ENCODE assay signal across 9 mouse cellular contexts in the genomic region with DNA sequence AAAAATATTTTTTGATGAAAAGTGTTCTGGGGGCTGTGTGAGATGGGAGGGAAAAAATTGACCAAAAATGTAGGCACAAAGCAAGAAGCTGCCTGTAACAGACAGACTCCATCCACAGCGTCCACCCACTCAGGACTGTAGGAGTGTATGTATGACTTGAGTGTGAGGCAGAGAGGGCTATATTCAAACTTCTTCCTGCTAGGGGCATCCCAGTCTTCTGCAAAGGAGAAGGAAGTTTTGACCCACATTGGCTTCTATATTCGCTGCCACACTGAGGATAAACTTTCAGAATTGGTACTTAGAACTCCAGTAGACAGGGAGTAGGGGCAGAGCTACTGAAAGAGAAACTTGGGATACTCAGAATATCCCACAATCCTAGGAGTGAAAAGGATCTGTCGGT.
DNase-seq lines count a peak whose midpoint lies in the region; ATAC-seq and TF ChIP-seq lines count a peak whose summit lies in the region.
"Had no signal": no experiment of that assay in that cellular context is flagged by ENCODE, and none has a peak within 500 bp of the region (broad histone marks: within the 10 kb centered on the region; RNA-seq: fewer than 3 reads in every experiment).

No protein-coding gene starts in this region.

- peaks cover 51% of the 10 kb centered on the region for H3K27me3 ChIP-seq in kidney, embryonic 14.5 days (ENCODE audit: control insufficient read depth, insufficient read depth, low read length)
- H3K27me3 ChIP-seq in forebrain, embryonic 15.5 days, result peaks cover 75% of the 10 kb centered on the region
- H3K27me3 ChIP-seq in intestine, postnatal 0 days (replicated peaks; ENCODE audit: control insufficient read depth, insufficient read depth, low read length), result peaks cover 55% of the 10 kb centered on the region
- peaks cover 79% of the 10 kb centered on the region for H3K27me3 ChIP-seq in neural tube, embryonic 13.5 days

- no peaks in the 10 kb centered on the region for H3K36me3 ChIP-seq in kidney, embryonic 14.5 days (ENCODE audit: control insufficient read depth, insufficient read depth, low read length)
- H3K36me3 ChIP-seq in forebrain, embryonic 15.5 days, result no peaks in the 10 kb centered on the region
- H3K36me3 ChIP-seq in intestine, postnatal 0 days (ENCODE audit: control insufficient read depth, insufficient read depth), result no peaks in the 10 kb centered on the region
- H3K36me3 ChIP-seq in neural tube, embryonic 13.5 days, result no peaks in the 10 kb centered on the region
- H3K36me3 ChIP-seq: G1E had no signal

- 10% methylated on average over 3 of the region's 3 CpGs for WGBS in kidney, embryonic 14.5 days
- 3% methylated on average over 3 of the region's 3 CpGs for WGBS in forebrain, embryonic 15.5 days
- WGBS in intestine, postnatal 0 days, result 33% methylated on average over 3 of the region's 3 CpGs
- 6% methylated on average over 3 of the region's 3 CpGs for WGBS in neural tube, embryonic 13.5 days

- no peak for ATAC-seq in kidney, embryonic 14.5 days (ENCODE audit: low FRiP score, low TSS enrichment)
- ATAC-seq in forebrain, embryonic 15.5 days (replicated peaks), result no peak
- no peak for ATAC-seq in intestine, postnatal 0 days
- ATAC-seq in neural tube, embryonic 13.5 days (ENCODE audit: low read depth), result no peak

- TF ChIP-seq CTCF in intestine, postnatal 0 days (IDR thresholded peaks at IDR 0.05; ENCODE audit: low read depth), result no peak

- peak overlapping the region; percentile 14; the same call in 1 of the 2 replicates for H3K4me3 ChIP-seq in kidney, embryonic 14.5 days (ENCODE audit: low read length)
- H3K4me3 ChIP-seq in forebrain, embryonic 15.5 days, result no peak overlapping the region
- H3K4me3 ChIP-seq in intestine, postnatal 0 days (ENCODE audit: low read depth, low read length), result no peak overlapping the region
- peak overlapping the region; percentile 28; the same call in 1 of the 2 replicates for H3K4me3 ChIP-seq in neural tube, embryonic 13.5 days

- no peak overlapping the region for H3K9ac ChIP-seq in kidney, embryonic 14.5 days (ENCODE audit: low read depth, low read length)
- no peak overlapping the region for H3K9ac ChIP-seq in forebrain, embryonic 15.5 days (replicated peaks)
- H3K9ac ChIP-seq in intestine, postnatal 0 days (ENCODE audit: low read depth, low read length), result no peak overlapping the region
- peak overlapping the region; percentile 66 for H3K9ac ChIP-seq in neural tube, embryonic 13.5 days

- DNase-seq in kidney, postnatal 10 days, result no peak
- DNase-seq in layer of hippocampus, postnatal 14 days (ENCODE audit: low spot score in 2 of 2), result no peak
- no peak for DNase-seq in cerebellum, adult 18-20 months
- DNase-seq: adrenal gland, postnatal 25 days had no signal

- peaks cover 36% of the 10 kb centered on the region for H3K4me1 ChIP-seq in kidney, embryonic 14.5 days (ENCODE audit: control insufficient read depth, insufficient read depth, low read length)
- H3K4me1 ChIP-seq in forebrain, embryonic 15.5 days, result peaks cover 39% of the 10 kb centered on the region
- H3K4me1 ChIP-seq in intestine, postnatal 0 days (replicated peaks; ENCODE audit: control insufficient read depth, insufficient read depth, low read length), result 0 out of 2 replicates have a peak, but pooled peaks cover 3% of the 10 kb centered on the region
- peaks cover 53% of the 10 kb centered on the region for H3K4me1 ChIP-seq in neural tube, embryonic 13.5 days (replicated peaks)

- H3K9me3 ChIP-seq in kidney, embryonic 14.5 days (ENCODE audit: control insufficient read depth, low read length), result no peaks in the 10 kb centered on the region
- no peaks in the 10 kb centered on the region for H3K9me3 ChIP-seq in forebrain, embryonic 15.5 days
- H3K9me3 ChIP-seq in intestine, postnatal 0 days (ENCODE audit: control insufficient read depth), result no peaks in the 10 kb centered on the region
- H3K9me3 ChIP-seq in neural tube, embryonic 13.5 days, result no peaks in the 10 kb centered on the region

- no peak overlapping the region for H3K27ac ChIP-seq in kidney, embryonic 14.5 days (ENCODE audit: low read depth, low read length)
- no peak overlapping the region for H3K27ac ChIP-seq in forebrain, embryonic 15.5 days (replicated peaks)
- no peak overlapping the region for H3K27ac ChIP-seq in intestine, postnatal 0 days (ENCODE audit: low read depth, low read length)
- peak overlapping the region; percentile 86 for H3K27ac ChIP-seq in neural tube, embryonic 13.5 days (replicated peaks)

- H3K4me2 ChIP-seq in kidney, embryonic 14.5 days (replicated peaks; ENCODE audit: low read depth, low read length), result peak overlapping the region; percentile 40
- H3K4me2 ChIP-seq in forebrain, embryonic 15.5 days (replicated peaks), result 0 out of 2 replicates have a peak overlapping the region, but pooled peaks have one; percentile 8
- peak overlapping the region; percentile 30; the same call in 1 of the 2 replicates for H3K4me2 ChIP-seq in intestine, postnatal 0 days (replicated peaks; ENCODE audit: low read depth)
- H3K4me2 ChIP-seq in neural tube, embryonic 13.5 days, result peak overlapping the region; percentile 53

Comparison
In these comparisons a context has a peak if more than half of its experiments do, and no peak if none do; other contexts are left out.
1. H3K4me3 ChIP-seq: peak in kidney, embryonic 14.5 days (single experiment) and neural tube, embryonic 13.5 days (single experiment); none in forebrain, embryonic 15.5 days (single experiment) and intestine, postnatal 0 days (single experiment).
2. Peak in every context shown above with its lines, with median percentiles within 50 percentile points of each other: H3K4me2 ChIP-seq.